Mouse (Mus musculus) ES-Bruce4 (cell line): ENCODE results near the gene Pnmal1. TPM values are rescaled to one million over a fixed set of nuclear protein-coding genes. Genes with fewer than 3 reads are reported as not detected.

Experiments used
- H3K27ac ChIP-seq: 2 replicates; pipeline ENCODE4 v1.5.1; 2012; ENCODE audit warnings: low read length, inconsistent platforms; ENCODE audit not compliant: insufficient read depth
- H3K27me3 ChIP-seq: 2 replicates; pipeline ENCODE4 v1.6.1; 2012; ENCODE audit warnings: mild to moderate bottlenecking, low read length, inconsistent platforms; ENCODE audit not compliant: control insufficient read depth, poor library complexity, insufficient read depth, severe bottlenecking
- H3K36me3 ChIP-seq: 2 replicates; pipeline ENCODE4 v1.6.1; 2012; ENCODE audit warnings: inconsistent platforms, mild to moderate bottlenecking, low read length, moderate library complexity; ENCODE audit not compliant: control insufficient read depth, poor library complexity, insufficient read depth, severe bottlenecking
- H3K4me1 ChIP-seq: one replicate; pipeline ENCODE4 v1.8.1; 2011; ENCODE audit warnings: low read length; ENCODE audit not compliant: control insufficient read depth, insufficient read depth
- H3K4me3 ChIP-seq: 2 replicates; pipeline ENCODE4 v1.5.1; 2011; ENCODE audit warnings: low read depth, mild to moderate bottlenecking, low read length
- H3K9ac ChIP-seq: 2 replicates; pipeline ENCODE4 v1.6.1; 2012; ENCODE audit warnings: low read depth, mild to moderate bottlenecking, inconsistent platforms; ENCODE audit not compliant: poor library complexity, severe bottlenecking
- H3K9me3 ChIP-seq: replicated peaks from 2 replicates; pipeline ENCODE4 v1.6.1; 2012; ENCODE audit warnings: mild to moderate bottlenecking, low read length, inconsistent platforms; ENCODE audit not compliant: control insufficient read depth, poor library complexity, insufficient read depth, severe bottlenecking
- CTCF ChIP-seq: IDR thresholded peaks from one replicate; pipeline ENCODE4 v1.8.1; 2011; ENCODE audit warnings: low read depth, low read length
- EP300 ChIP-seq: IDR thresholded peaks from 2 replicates; pipeline ENCODE4 v1.6.1; 2011; ENCODE audit warnings: low read depth, low read length; ENCODE audit not compliant: insufficient read depth
- POLR2A ChIP-seq: IDR thresholded peaks from one replicate; pipeline ENCODE4 v1.8.1; 2011; ENCODE audit warnings: low read length; ENCODE audit not compliant: insufficient read depth
- polyA plus RNA-seq: library from polyadenylated mRNA; stranded (reverse); fragments of >200 nt; gene quantifications from 2 replicates; pipeline ENCODE4 v1.2.4, GENCODE M21; 2011; ENCODE audit warnings: low read depth; ENCODE audit not compliant: missing spikeins, insufficient read depth, insufficient read length

Gene Pnmal1
- polyA plus RNA-seq, 1 experiment = not detected

DNA sequence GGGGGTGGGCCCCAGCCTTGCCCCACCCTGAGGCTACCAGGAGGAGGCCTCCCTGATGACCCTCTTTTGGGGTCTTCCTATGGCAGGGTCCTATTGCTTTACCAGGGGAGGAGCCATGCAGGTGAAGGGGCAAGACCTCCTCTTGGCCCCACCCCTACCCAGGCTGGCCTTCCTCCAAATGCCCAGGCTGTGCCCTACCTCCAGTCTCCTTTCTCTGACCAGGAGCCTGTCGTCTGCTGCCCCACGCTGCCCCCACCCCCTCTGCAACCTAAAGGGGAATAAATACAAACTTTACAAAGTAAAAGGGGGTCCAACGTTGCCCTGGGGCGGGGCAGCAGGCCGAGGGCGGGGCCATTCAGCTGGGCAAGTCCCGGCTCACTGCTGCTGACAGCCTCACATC lies 45.2 kb downstream of the Pnmal1 start:
- TF ChIP-seq CTCF (no peak), EP300 (no peak), POLR2A (no peak)
- peaks cover 43% of the 10 kb centered on the region for H3K36me3 ChIP-seq

DNA sequence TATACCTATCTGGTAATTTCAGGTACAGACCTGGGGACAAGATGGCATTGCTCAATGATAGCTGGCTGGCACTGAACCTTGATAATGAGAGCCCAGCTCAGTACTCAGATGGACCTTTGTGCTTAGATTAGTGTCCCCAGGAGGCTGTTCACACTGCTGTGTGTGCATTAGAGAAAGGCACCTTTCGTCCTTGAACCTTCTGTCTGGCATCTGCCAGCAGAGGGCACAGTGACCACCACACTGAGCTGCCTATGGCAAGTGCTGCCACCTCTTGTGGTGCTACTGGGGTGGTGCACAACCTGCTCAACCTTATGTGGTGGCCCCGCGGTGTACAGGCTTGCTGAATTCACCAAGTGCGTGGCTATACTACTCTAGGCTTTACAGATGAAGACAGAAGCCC lies 47.8 kb downstream of the Pnmal1 start:
- TF ChIP-seq POLR2A (no peak), CTCF (peak; percentile 55), EP300 (no peak)
- Histone ChIP-seq H3K9ac (no peak overlapping the region), H3K9me3 (no peaks in the 10 kb centered on the region), H3K4me3 (no peak overlapping the region), H3K27me3 (no peaks in the 10 kb centered on the region), H3K4me1 (no peaks in the 10 kb centered on the region), H3K36me3 (peaks cover 55% of the 10 kb centered on the region), H3K27ac (no peak overlapping the region)

More for the DNA sequence above, 45.2 kb downstream of the Pnmal1 start:
- Histone ChIP-seq H3K9me3 (no peaks in the 10 kb centered on the region), H3K4me3 (no peak overlapping the region), H3K9ac (no peak overlapping the region), H3K27ac (no peak overlapping the region), H3K4me1 (no peaks in the 10 kb centered on the region), H3K27me3 (no peaks in the 10 kb centered on the region)

DNA sequence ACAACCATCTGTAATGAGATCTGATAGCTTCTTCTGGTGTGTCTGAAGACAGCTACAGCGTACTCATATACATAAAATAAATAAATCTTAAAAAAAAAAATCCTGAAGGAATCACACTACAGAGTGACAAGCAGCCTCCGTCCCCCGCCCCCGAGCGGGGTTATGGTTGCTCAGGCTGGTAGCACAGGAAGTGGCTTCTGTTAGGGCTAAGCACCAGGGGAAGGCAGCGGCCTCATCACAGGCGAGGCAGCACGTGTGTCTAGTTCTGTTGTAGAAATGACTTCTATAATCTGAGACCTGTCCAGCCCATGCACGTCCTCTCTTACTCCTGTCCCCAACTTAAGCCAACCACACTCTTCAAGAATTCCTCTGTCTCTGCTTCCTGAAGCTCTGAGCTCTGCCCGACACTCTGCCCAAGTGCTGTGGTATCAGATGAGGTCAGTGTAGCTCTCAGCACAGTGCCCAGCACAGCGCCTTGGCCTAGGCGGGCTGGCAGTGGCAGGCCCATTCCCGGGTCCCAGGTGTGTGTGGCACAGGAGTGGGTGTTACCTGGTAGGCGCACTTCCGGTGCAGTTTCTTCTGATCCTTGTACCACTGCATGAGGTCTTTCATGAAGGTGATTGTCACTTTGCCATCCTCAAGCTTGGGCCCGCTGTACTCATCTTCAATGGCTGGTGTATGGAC lies 50.0 kb downstream of the Pnmal1 start:
- Histone ChIP-seq H3K9me3 (no peaks in the 10 kb centered on the region), H3K4me1 (no peaks in the 10 kb centered on the region), H3K27me3 (no peaks in the 10 kb centered on the region), H3K9ac (no peak overlapping the region), H3K4me3 (no peak overlapping the region), H3K36me3 (peaks cover 62% of the 10 kb centered on the region), H3K27ac (no peak overlapping the region)
- TF ChIP-seq POLR2A (no peak), EP300 (no peak), CTCF (no peak)

DNA sequence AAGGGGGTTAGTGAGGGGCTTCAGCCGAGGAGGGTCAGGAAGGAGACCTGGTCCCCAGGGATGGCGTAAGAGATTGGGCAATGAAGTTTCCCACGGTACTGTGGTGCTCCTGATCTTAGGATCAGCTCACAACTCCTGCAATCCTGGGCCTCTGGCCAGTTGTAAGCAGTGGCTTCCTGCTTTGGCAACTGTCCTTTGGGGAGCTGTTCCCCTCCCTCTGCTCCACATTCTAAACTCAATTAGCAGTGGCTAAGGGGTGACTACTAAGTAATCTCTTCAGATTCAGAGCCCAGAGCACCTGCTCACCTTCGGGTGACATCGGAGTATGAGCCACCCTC lies 50.5 kb downstream of the Pnmal1 start:
- peaks cover 67% of the 10 kb centered on the region for H3K36me3 ChIP-seq
- H3K27ac ChIP-seq = no peak overlapping the region
- H3K9ac ChIP-seq = no peak overlapping the region
- no peaks in the 10 kb centered on the region for H3K9me3 ChIP-seq
- TF ChIP-seq EP300 (no peak), CTCF (no peak), POLR2A (no peak)
- H3K27me3 ChIP-seq = no peaks in the 10 kb centered on the region
- no peaks in the 10 kb centered on the region for H3K4me1 ChIP-seq
- no peak overlapping the region for H3K4me3 ChIP-seq

DNA sequence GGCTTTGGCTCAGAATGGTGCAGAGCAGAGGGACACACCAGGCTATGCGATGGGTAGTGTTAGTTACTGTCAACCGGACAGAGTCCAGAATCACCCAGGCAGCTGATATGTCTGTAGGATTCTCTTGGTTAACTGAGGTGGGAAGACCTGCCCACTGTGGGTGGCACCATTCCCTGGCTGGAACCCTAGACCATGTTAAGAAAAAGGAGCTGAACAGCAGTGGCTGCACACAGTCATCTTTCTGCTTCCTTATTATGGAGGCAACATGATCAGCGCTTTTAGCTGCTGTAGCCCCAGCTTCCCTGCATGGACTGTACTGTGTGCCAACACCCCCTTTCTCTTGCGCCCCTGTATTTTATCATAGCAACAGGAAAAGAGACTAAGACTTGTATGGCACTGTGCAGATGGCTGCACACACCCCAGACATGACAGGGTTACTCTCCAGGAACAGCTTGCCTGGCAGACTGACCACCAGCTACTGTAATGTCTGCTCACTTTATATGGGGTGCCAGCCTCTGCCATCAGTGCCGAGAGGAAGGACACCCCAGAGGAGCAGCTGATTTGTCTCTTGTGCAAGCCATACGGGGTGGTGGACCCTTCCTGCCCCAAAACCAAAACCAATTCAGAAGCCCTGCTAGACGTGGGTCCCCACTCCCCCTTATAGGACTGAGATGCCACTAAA lies 52.6 kb downstream of the Pnmal1 start:
- no peaks in the 10 kb centered on the region for H3K9me3 ChIP-seq
- H3K27me3 ChIP-seq = no peaks in the 10 kb centered on the region
- no peak overlapping the region for H3K9ac ChIP-seq
- TF ChIP-seq CTCF (no peak), EP300 (no peak), POLR2A (no peak)
- H3K27ac ChIP-seq = no peak overlapping the region
- no peaks in the 10 kb centered on the region for H3K4me1 ChIP-seq
- H3K36me3 ChIP-seq = peaks cover 56% of the 10 kb centered on the region
- no peak overlapping the region for H3K4me3 ChIP-seq

Other genes with a start within 250 kb of the Pnmal1 start
- not detected in 2 replicates for gene Ceacam9, start 237.8 kb upstream of the Pnmal1 start, polyA plus RNA-seq
- 88.3 and 91.5 TPM in 2 replicates for gene Ap2s1, start 221.3 kb upstream of the Pnmal1 start, polyA plus RNA-seq
- 101 and 108 TPM in 2 replicates for gene Slc1a5, start 178.3 kb upstream of the Pnmal1 start, polyA plus RNA-seq
- gene Strn4, start 143.8 kb upstream of the Pnmal1 start, polyA plus RNA-seq = 53.5 and 55.5 TPM in 2 replicates
- 14.7 and 17.4 TPM in 2 replicates for gene Fkrp, start 142.9 kb upstream of the Pnmal1 start, polyA plus RNA-seq
- gene Prkd2, start 116.8 kb upstream of the Pnmal1 start, polyA plus RNA-seq = 18.4 and 18.5 TPM in 2 replicates
- gene Dact3, start 84.4 kb upstream of the Pnmal1 start, polyA plus RNA-seq = 19.2 and 20.8 TPM in 2 replicates
- gene Gng8, start 67.9 kb upstream of the Pnmal1 start, polyA plus RNA-seq = 4.5 and 4.6 TPM in 2 replicates
- not detected in 2 replicates for gene Ptgir, start 53.2 kb upstream of the Pnmal1 start, polyA plus RNA-seq
- gene Calm3, start 35.6 kb upstream of the Pnmal1 start, polyA plus RNA-seq = 358 and 368 TPM in 2 replicates
- gene Pnmal2, start 15.0 kb upstream of the Pnmal1 start, polyA plus RNA-seq = 1.5 and 1.6 TPM in 2 replicates
- gene Gm42372, start 23.4 kb downstream of the Pnmal1 start, polyA plus RNA-seq = 1.1 and 1.2 TPM in 2 replicates
- gene Ccdc8, start 33.0 kb downstream of the Pnmal1 start, polyA plus RNA-seq = 4.2 and 4.4 TPM in 2 replicates
- 106 and 107 TPM in 2 replicates for gene Ppp5c, start 68.2 kb downstream of the Pnmal1 start, polyA plus RNA-seq
- gene Hif3a, start 102.7 kb downstream of the Pnmal1 start, polyA plus RNA-seq = 11.9 and 14.0 TPM in 2 replicates
- 0.29 and 3.3 TPM in 2 replicates for gene Psg16, start 114.4 kb downstream of the Pnmal1 start, polyA plus RNA-seq
- gene Ceacam3, start 190.6 kb downstream of the Pnmal1 start, polyA plus RNA-seq = 0.41 and 0.73 TPM in 2 replicates
- 0.20 and 0.43 TPM in 2 replicates for gene Psg29, start 243.8 kb downstream of the Pnmal1 start, polyA plus RNA-seq